Mouse (Mus musculus) regulatory T cell (primary cell): ENCODE results near the gene Zfp53.

Experiments used
- in situ Hi-C: fragments of 300-600 bp; cut with MboI, MseI; formaldehyde crosslinking; loops from one replicate; pipeline ENCODE4 v1.15.1; 2025; ENCODE audit warnings: high pct_unique_total_duplicates

Zfp53 gene

DNA sequence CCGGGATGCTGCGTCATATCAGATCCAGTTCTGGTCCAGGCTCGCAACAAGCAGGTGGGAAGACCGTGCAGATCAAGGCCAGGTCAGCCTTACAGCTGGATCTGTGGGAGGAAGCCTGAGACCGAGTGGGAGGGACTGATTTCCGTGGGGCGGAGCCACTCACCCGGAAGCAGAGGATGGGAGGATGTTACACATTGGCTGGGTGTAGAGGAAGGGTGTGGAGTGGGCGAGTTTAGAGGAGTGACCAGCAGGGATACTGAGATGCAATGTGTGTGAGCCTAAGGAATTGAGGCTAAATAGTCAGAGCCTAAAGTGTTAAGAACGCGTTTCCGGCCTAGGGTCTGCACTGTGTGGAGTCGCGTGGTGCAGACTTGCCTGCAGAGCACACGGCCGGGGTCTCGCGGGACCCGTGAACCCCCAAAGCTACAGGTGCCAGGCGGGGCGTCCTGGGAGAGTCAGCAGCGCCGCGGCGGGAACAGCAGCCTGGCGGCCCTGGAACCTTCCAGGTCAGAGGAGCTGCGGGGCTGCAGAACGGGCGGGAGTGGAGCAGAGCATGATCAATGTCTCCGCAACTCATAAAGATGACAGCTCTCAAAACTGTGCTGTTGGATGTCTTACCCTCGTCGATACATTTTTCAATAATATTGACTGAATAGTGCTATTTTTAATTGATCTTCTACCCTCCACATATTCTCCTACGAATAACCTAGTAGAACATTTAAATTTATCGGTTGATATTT, at the start of gene Zfp53:
Gene Zfp53 (plus strand): TSS at position 239 of the 740 bp plus-strand sequence.
- in situ Hi-C loops = loop anchor here (25.0 kb wide), 1 partner anchor 873 kb away; the partner anchor contains the start of genes Zfp758 and Zfp944

DNA sequence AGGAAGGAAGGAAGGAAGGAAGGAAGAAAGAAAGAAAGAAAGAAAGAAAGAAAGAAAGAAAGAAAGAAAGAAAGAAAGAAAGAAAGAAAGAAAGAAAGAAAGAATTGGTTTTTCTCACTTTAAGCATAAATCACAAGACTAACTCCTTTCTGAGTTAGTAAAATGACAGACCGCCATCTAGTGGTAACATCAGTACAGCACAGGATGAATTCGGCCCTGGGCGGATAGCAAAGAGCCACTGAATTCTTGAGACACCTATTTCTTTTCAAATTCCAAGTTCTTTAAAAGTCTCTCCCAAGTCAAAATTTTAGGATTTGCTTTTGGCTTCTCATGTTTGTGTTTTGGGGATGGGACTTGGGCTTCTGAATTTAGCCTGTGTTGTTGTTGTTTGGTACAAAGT, 39.1 kb upstream of the Zfp53 start:
- in situ Hi-C loops = loop anchor here (5.0 to 10.0 kb wide), 2 partner anchors 83 to 225 kb away; no protein-coding TSS in a partner anchor

DNA sequence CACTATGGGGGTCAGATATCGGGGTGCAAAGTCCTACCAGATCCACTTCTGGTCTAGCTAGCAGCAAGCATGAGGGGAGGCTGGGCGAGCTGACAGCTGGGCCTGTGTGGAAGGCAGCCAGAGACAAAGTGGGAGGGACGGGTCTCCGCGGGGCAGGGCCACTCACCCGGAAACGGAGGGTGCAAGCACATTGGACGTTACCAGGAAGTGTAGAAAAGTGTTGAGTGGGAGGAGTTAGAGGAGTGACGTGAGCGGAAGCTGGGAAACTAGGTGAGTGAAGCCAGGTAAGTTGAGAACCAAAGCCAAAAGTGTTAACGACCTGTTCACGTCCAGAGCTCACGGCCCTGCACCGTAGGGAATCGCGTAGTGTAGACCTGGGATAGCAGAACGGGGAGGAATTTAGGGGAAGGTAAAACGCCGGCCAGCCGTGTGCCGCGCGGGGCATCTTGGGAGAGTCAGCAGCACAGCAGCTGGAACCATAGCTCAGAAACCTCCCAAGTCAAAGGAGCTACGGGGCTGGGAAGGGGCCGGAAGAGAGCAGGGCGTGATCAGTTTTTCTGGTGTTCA, 38.6 kb upstream of the Zfp53 start, which contains the start of gene Zfp51:
Gene Zfp51 (plus strand): TSS at position 237 of the 567 bp plus-strand sequence.
- in situ Hi-C loops = loop anchor here (5.0 to 10.0 kb wide), 2 partner anchors 82 to 225 kb away; no protein-coding TSS in a partner anchor

DNA sequence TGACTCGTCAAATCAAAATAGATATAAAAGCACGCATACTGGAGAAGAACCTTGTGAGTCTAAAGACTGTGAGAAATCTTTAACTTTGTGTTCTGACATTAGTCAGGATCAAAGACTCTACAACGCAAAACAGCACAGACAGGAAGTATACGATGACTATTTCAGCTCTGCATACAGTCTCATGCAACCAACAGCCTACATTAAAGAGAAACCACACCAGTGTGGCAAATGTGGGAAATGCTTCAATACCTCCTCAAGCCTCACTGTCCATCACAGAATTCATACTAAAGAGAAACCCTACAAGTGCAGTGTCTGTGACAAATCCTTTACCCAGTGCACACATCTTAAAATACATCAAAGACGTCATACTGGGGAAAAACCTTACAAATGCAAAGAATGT, 25.2 kb upstream of the Zfp53 start:
- in situ Hi-C loops = no loop called here

GRCm38 (mm10) chr17:21472032-21472652, 16.7 kb upstream of the Zfp53 start:
- in situ Hi-C loops = no loop called here

GRCm38 (mm10) chr17:21472653-21473307, 16.0 kb upstream of the Zfp53 start:
- in situ Hi-C loops = no loop called here

- in situ Hi-C loops = no loop called here
These were observed 15.2 kb upstream of the Zfp53 start for GRCm38 (mm10) chr17:21473362-21474190.

DNA sequence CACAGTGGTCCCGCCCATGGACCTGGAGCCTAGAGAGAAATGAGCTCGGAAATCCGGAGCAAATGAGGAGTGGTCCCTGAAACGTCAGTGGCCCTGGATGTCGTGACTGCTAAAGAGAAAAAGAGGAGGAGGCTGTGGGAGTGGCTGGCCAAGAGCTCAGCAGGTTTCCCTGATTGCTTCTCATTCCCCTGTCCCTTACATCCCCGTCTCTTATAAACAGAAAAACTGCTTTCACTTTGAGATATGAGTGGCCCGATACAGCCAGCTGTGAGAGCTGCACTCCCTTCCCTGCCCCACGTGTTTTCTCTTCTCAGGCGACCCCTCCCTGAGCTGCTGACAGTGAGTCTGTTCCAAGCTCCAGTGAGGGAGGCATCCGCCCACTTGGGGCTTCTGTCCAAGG, 14.1 kb upstream of the Zfp53 start:
- in situ Hi-C loops = loop anchor here (25.0 kb wide), 1 partner anchor 888 kb away; the partner anchor contains the start of genes Zfp758 and Zfp944

DNA sequence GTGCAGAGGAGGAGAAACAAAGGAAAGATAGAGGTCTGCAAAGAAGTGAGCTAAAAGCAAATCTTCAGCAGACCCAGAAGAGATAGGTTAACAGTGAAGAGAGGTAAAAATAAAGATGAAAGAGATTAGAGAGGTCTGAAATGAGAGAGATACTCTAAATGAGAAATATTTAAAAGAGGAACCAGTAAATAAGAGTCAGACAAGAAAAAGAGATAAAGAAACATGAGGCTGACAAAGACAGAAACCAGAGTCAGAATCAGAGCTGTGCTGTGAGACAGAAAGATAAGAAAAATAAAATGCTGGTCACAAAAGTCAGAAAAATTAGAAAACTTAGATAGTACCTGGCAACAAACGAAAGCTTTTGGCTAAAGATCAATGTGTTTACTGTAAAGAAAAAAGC, 13.5 kb upstream of the Zfp53 start:
- in situ Hi-C loops = loop anchor here (25.0 kb wide), 1 partner anchor 887 kb away; the partner anchor contains the start of genes Zfp758 and Zfp944

GRCm38 (mm10) chr17:21476351-21476750, 12.4 kb upstream of the Zfp53 start:
- in situ Hi-C loops = loop anchor here (25.0 kb wide), 1 partner anchor 886 kb away; the partner anchor contains the start of genes Zfp758 and Zfp944

DNA sequence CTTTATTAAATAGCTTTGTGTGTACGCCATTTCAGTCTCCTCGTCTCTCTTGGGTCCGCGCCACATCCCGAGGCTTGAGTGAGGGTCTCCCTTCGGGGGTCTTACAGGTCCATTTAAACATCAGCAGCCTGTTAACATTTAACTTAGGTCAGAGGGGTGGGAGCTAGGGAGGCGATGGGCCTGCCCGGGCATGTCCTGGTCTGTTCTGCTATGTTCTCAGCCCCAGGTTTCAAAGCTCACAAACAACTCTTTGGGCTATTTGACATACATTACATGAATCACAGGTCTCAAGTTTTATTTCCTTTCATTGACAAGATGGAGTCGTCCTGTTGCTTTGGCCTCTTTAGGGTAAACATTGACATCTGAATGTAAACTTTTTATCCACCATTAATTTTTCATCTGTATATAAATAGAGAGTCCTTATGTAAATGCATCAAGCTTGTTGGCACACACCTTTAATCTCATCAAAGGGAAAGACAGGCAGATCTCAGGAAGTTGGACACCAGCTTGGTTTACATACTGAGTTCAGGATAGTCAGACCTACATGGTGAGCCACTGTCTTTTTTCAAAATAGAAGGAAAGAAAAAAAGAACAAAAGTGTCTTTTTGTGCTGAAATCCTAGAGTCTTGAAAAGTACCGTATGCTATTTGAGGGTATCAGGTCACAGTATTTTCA, 10.6 kb upstream of the Zfp53 start:
- in situ Hi-C loops = loop anchor here (25.0 kb wide), 1 partner anchor 884 kb away; the partner anchor contains the start of genes Zfp758 and Zfp944

- in situ Hi-C loops = loop anchor here (25.0 kb wide), 1 partner anchor 873 kb away; the partner anchor contains the start of genes Zfp758 and Zfp944
These were observed 753 bp downstream of the Zfp53 start for GRCm38 (mm10) chr17:21489500-21490001.

DNA sequence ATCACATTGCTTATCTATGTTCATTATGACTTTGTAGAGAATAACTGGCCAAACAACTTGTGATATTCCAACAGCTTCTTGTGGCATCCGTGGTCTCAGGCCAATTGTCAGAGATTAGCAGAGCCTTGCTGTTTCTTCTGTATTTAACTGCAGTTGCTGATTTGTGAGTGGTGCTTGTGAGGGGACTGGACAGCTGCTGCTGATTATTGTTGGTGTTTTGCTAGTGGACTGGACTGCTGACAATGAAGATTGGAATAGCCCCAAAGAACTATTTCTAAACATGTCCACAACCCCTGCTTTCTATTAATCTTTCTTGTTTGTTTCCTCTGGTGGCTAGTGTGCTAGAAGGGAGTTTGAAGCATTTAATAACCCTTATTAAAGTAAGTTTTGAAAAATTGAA, 12.6 kb downstream of the Zfp53 start:
- in situ Hi-C loops = no loop called here

GRCm38 (mm10) chr17:21504524-21504923, 15.7 kb downstream of the Zfp53 start:
- in situ Hi-C loops = no loop called here

- in situ Hi-C loops = no loop called here
These were observed 17.5 kb downstream of the Zfp53 start for GRCm38 (mm10) chr17:21506258-21506657.

- in situ Hi-C loops = loop anchor here (5.0 to 10.0 kb wide), 2 partner anchors 85 to 237 kb away; partner anchors contain the start of gene Zfp54
These were observed 21.0 kb downstream of the Zfp53 start for GRCm38 (mm10) chr17:21509756-21510155.

DNA sequence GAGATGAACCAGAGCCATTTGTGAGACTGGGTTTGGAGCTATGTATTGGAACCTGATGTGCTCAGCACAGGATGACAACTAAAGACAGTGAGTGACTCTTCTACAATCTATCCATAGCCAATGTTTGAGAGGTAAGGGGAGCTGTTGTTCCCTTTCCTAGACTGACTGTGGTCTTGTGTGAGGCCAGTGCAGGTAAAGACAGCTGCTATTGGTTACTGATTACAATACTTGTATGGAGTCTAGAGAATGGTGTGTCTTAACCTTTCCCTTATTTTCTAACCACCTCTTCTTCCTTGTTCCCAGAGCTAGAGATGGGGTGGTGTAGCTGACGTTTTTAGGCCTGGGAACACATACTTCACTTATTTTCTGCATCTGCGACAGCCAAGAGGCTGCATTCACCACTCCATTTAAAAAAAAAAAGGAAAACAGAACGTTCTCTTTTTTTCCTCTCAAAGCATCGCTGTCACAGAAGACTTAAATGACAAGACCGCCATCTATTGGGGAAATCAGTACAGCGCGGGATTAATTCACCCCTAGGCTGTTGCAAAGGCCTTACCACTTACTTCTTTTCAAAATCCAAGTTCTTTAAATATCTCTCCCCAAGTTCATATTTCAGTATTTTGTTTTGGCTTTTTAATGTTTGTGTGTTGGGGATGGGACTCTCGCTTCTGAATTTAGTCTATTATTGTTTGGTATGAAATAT, 26.8 kb downstream of the Zfp53 start:
- in situ Hi-C loops = loop anchor here (10.0 kb wide), 1 partner anchor 91 kb away; the partner anchor contains the start of gene Zfp54

DNA sequence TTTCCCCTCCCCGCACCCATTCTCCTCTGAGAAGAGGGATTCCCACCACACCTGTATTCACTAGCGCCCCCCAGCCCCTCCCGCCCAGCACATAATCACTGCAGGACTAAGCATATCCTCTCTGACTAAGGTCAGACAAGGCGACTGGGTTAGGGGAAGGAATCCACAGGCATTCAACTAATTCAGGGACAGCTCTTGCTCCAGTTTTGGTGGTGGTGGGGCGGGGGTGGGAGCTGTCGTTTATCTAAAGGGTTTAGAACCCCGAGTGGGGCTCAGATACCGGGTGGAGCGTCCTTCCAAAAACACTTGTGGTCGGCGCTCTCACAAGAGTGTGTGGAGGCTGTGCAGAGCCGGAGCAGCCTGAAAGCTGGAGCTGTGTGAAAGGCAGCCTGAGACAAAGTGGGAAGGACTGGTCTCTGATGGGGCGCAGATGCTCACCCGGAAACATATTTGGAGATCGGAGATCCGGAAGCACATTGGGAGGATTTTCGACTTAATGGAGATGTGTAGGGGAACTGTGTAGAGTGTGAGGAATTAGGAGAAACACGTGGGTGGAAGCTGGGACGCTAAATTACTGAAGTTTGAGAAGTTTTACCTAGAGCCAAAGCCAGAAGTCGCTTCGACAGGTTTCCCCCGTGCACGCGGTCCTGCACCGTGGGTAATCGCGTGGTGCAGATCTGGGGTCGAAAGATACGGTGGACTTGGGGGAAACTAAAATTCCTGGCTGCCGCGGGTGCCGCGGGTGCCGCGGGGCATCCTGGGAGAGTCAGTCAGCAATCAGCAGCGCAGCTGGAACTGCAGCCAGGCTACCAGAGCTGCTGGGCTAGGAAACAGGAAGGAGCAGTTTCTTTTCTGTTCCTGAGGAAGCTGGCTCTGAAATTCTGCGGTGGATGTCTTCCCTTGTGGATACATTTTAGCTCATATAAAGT, 27.7 kb downstream of the Zfp53 start:
- in situ Hi-C loops = loop anchor here (10.0 kb wide), 1 partner anchor 92 kb away; the partner anchor contains the start of gene Zfp54
